Mouse (Mus musculus) fibroblast of lung, adult 2 months (primary cell): ENCODE measurements around the gene Ankrd10.
"Not testable (repeated sequence)": the region's sequence is repeated elsewhere in the genome, so short reads cannot be mapped to it uniquely, and the experiment has no call there.

Experiments used
- DNase-seq: peaks from one replicate; pipeline ENCODE4 v3.0.0-alpha.2; 2011; ENCODE audit warnings: low read depth

Gene Ankrd10

GRCm38 (mm10) chr8:11614126-11614835 lies 21.3 kb downstream of the Ankrd10 start:
- DNase-seq = no peak

GRCm38 (mm10) chr8:11608848-11609247 lies 26.7 kb downstream of the Ankrd10 start:
- no peak for DNase-seq

- no peak for DNase-seq
Observed at GRCm38 (mm10) chr8:11602006-11602680, 33.4 kb downstream of the Ankrd10 start.

GRCm38 (mm10) chr8:11600301-11600951 lies 35.1 kb downstream of the Ankrd10 start:
- no peak for DNase-seq

- no peak for DNase-seq
Observed at GRCm38 (mm10) chr8:11593222-11593884, 42.2 kb downstream of the Ankrd10 start.

- no peak for DNase-seq
Observed at GRCm38 (mm10) chr8:11592296-11592695, 43.3 kb downstream of the Ankrd10 start.

GRCm38 (mm10) chr8:11591837-11592236 lies 43.7 kb downstream of the Ankrd10 start:
- no peak for DNase-seq

- DNase-seq = no peak
Observed at GRCm38 (mm10) chr8:11586374-11586745, 49.2 kb downstream of the Ankrd10 start.

GRCm38 (mm10) chr8:11585513-11586373 lies 49.8 kb downstream of the Ankrd10 start:
- DNase-seq = no peak

GRCm38 (mm10) chr8:11575604-11576384 lies 59.8 kb downstream of the Ankrd10 start:
- DNase-seq = no peak

- DNase-seq = no peak
Observed at GRCm38 (mm10) chr8:11574911-11575603, 60.5 kb downstream of the Ankrd10 start.

- DNase-seq = no peak
Observed at GRCm38 (mm10) chr8:11572428-11572827, 63.1 kb downstream of the Ankrd10 start.

GRCm38 (mm10) chr8:11571950-11572349 lies 63.6 kb downstream of the Ankrd10 start:
- DNase-seq = no peak

GRCm38 (mm10) chr8:11570742-11571141 lies 64.8 kb downstream of the Ankrd10 start:
- no peak for DNase-seq

- no peak for DNase-seq
Observed at GRCm38 (mm10) chr8:11569260-11570097, 66.1 kb downstream of the Ankrd10 start.

GRCm38 (mm10) chr8:11568193-11568592 lies 67.4 kb downstream of the Ankrd10 start:
- DNase-seq = not testable (repeated sequence)

- DNase-seq = no peak
Observed at GRCm38 (mm10) chr8:11564721-11565120, 70.8 kb downstream of the Ankrd10 start.

- DNase-seq = no peak
Observed at GRCm38 (mm10) chr8:11564236-11564635, 71.3 kb downstream of the Ankrd10 start.
